Mouse (Mus musculus) A20 (cell line): ENCODE results near the gene Slc26a3.

ENCODE experiments used
- DNase-seq: peaks from one replicate; pipeline ENCODE4 v3.0.0-alpha.2; 2011; ENCODE audit warnings: low read depth, low spot score

The Slc26a3 gene

GRCm38 (mm10) chr12:31513724-31514503 is 123.2 kb downstream of the Slc26a3 start:
- no peak for DNase-seq

GRCm38 (mm10) chr12:31520119-31520518 is 129.4 kb downstream of the Slc26a3 start:
- no peak for DNase-seq

- DNase-seq = no peak
Measured at GRCm38 (mm10) chr12:31521371-31521770, 130.7 kb downstream of the Slc26a3 start.
